Mouse (Mus musculus) spleen, postnatal 36 days (tissue): ENCODE results near the gene Ostc.
A peak's percentile ranks its signal among the peaks of the same experiment; 100 is the strongest.

Source experiments
- DNase-seq, 2 experiments: peaks; one replicate each; pipeline ENCODE4 v3.0.0; 2022; ENCODE audit warnings: low spot score in 2 of 2, mixed read lengths in 1 of 2

Gene Ostc

DNA sequence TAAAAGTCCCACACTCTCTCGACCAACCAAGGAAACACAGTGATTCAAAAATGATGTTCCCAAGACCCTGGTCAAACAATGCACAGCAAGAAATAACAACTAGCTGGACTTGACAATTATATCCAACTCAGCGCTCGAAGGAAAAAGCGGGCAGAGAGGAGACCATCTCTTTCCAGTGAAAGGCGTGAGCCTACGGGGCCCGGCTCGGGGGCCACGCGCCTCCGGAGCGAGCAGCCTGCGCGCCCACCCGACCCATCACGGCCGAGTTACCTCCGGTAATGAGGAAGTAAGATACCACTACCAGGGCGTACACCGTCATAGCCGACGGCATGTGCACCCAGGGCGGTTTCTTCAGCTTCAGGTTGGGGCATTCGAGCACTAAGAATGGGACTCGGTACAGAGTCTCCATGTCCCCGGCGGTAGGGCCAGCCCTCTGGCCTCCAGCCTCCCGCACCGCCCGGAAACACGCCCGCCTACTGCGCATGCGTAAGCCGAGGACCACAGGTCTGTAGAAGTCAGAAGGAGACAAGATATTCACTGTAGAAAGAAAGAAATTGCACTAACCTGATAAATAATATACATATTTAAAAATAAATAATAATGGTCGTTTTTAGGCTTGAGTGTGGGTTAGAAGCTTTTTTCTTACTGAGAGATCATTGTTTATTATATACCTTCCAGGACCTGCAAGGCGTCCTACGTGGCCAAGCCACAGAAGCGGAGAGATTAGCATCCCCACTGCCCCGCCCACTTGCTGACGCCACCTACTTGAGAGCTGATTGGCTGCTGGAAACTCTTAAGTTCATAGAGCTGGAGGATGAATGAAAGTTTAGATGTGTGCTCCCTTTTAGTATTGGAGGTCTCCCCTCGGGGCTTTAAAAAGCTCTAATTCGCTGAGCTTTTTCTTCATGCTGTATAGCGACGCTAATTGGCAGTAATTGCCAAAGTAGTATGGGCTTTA is at the start of gene Ostc:
TSS of gene Ostc (minus strand) at position 478 of the 958 bp plus-strand sequence.
- DNase-seq: peak; percentile 94 to 97

DNA sequence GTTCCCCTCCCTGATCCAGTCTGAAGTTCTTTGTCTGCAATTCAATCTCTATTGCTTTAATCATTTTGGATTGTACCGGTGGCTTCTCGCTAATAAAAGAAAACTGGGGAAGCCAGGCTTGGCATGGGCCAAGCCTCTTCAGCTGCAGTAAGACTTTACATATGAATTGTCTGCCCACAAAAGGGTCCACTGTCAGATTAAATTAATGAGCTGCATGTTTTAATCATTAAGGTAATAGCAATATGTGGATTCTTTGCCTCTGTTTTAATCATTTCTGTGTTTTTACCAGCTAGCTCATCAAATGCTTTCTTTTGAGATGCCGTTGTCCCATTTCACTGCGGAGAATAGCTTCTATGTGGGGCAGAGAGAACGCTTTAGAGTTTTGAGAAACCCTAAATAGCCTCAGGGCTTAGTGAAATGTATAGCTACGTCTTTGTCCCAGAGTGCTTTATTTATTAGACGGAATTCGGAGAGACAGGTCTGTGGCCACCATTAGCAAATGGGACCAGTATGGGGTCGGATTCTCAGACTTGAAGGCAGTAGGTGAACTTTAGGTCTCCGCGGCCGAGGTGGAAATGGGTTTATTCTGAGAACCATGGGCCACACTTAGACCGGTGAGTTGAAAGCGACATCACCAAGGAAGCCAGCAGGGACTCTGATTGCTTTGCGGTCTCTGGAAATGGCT is 49.1 kb upstream of the Ostc start:
- DNase-seq: no peak

DNA sequence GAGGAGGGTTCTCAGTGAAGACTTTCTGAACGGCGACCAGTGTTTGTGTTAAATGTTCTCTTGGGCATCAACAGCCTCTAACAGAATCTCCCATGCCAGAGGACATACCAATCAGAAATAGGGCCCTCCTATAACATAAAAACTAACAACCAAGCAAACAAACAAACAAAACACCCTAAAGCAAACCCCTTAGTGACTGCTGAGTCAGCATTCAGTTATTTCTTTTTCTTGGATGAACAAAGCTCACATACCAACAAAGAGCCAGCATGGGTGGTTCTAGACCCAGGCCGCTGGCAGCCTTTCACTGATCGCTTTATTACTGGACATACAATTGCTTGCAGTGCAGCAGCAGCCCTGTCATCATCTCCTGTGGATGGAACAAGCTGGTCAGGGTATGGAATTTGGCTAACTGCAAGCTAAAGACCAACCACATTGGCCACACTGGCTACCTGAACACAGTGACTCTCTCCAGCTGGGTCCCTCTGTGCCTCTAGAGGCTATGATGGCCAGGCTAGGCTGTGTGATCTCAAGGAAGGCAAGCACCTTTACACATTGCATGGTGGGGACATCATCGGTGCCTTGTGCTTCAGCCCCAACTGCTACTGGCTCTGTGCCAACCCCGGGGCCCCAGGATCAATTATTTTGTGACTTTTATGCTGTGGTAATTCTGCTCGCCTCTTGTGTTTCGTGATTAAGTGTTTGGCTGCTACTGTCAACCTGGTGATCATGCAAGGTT is 48.0 kb upstream of the Ostc start:
- no peak for DNase-seq

DNA sequence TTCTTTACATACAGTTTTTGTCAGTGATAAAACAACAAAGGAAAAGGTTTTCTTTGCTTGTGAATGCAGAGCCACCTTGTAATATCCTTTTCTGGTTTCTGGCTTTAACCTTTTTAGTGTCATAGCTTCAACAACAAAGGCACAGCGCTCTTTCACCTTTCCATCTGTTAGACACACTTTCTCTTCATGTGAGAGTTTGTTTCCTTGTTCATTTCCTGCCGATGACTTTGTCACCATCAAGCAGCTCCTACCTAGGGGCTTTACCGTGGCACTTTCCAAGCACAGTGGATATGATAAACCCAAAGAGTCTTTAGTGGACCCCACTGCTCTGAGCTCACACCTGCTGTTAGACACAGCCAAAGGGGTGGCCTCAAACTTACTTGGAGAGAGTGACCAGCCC is 40.0 kb upstream of the Ostc start:
- DNase-seq: no peak

DNA sequence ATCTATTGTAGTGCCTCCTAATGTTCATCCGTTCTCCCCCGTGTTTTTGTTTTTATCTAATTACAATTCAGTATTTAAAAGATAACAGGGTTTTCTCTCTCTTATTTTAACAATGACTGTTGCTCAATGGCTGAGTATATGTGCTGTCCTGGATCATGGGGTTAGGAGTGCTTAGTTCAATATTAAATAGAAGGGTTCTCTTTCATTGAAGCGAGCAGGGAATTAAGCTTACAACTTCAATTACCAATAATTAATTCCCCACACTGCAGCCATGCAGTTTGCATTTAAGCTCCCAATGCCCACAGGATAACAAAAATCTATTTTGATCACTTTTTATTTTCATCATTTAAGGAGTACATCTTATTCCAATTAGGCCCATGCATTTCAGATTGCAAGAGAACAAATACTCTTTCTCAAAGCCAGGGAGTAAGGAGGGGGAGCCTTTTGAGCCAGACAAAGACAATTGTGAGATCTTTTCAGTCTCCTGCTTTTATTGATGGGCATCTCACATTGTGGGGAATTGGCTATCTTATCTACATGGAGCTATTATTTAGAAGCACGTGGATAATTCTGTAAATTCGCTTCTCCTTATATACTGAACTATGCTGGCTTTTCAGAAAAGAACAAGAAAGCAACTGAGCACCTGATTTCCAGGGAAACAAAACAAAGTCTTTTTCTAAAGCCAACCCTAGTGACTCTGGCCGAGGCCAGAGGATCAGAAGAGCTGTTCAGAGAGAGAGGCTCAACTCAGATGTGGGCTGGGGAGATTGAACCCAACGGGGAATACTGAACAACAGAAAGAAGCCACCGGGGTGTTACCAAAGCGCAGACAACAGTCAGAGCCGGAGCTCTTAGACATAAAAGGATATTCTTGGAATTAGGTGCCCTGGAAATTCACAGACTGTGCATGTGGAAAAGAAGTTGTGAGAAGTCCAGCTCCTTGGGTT is 37.7 kb upstream of the Ostc start:
- no peak for DNase-seq

DNA sequence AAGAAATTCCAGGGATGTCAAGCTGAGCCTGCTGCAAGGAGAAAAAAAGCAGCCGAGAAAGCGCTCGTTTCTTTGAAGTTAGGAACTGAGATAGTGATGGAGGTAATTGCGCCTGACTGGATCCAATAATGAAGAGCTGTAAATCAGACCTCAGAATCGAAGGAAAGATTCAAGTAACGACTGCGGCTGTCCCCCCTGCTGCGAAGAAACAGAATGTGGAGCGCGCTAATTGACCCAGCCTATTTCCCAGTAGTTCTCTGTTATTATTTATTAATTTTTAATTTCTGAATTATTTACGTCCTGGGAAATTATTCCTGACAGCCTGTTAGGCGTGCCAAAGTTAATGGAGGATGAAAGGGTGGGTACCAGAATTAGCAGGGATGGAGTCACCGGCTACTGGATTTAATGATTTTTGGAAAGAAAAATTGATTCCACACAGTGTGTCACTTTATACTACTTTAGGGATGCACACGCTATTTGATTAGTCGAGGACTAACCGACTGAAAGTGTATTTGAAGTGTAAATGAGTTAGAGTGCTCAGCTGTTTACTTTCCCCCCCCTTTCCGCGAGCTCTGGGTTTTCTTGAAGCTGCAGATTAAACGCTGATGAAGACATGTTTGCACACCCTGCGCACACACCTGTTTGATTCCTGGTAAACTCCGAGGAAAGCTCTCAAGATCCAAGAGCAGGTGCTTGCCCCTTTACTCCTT is 28.6 kb upstream of the Ostc start:
- DNase-seq: no peak

DNA sequence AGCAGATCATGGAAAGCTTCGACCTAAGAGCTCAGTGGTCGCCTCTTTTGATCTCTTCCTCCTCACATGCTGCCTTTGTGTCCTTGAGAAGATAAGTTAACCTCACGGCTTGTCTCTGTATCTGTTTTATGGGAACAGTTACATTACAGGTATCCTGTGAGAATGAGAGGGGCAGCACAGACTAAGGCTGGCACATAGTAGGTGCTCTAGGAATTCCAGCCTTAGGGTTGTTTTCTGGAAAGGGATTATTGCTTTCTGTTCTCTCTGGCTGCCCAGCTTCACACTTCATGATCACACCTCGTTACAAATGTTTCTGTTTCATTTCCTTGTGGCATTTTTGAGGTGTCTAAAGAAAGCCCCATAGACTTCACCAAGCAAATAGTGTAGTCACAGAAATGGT is 27.5 kb upstream of the Ostc start:
- DNase-seq: peak in 1 of 2 experiments; percentile 11

DNA sequence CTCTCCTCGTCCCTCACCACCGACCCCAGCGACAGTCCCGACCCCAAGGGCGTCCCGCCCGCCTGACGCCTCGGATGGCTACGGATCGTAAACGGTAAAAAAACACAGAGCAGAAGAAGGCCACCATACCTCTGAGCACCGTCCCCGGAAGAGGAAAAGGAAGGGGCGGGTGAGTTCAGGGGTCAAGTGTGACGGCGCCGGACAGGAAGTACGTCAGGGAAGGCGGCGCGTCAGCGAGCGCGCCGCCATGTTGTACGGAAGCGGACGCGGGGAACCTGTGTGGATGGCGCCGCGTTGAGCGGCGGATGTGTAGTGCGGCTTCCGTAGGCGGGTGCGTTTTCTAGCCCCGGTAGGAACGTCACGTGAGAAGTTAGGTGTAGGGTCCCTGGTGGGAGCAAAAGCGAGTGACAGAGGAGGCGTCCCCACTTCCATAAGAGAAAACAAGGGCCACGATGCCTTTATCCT is 21.0 kb upstream of the Ostc start, which contains the start of gene Rpl34:
TSS of gene Rpl34 (minus strand) at position 210 of the 465 bp plus-strand sequence.
- peak; percentile 93 to 94 for DNase-seq

DNA sequence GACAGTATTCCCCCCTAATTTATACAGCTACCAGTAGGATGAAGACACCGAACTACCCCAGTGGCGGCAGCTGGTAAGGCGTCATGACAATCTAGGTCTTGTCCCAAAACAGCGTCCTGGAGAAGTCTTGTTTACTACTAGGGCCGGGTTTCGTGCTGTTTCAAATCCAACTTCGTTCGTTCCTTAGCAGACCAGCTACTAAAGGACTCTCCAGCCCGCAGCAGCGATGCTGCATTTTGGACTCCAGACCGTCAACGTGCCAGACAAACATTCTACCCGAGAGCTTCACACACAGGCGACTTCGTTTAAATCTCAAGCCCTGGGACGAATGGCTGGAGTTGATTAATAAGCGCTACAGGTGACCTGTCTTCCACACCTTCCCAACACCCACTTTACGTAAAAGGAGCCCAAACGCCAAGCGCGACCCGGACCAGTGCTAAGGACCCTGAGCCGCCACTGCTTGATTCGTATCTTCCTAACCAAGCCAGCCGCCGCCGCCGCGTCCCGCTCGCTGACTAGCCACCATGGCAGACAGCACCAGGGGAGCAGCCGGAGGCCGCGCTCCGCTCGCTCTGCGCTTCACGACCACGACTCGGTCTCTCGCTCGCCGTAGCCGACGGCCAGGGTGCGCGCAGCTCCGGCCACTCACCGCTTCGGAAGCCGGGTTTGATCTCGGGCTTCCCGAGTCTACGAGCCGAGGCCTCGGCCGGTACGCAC is 20.4 kb upstream of the Ostc start:
- peak; percentile 11 to 32 for DNase-seq

DNA sequence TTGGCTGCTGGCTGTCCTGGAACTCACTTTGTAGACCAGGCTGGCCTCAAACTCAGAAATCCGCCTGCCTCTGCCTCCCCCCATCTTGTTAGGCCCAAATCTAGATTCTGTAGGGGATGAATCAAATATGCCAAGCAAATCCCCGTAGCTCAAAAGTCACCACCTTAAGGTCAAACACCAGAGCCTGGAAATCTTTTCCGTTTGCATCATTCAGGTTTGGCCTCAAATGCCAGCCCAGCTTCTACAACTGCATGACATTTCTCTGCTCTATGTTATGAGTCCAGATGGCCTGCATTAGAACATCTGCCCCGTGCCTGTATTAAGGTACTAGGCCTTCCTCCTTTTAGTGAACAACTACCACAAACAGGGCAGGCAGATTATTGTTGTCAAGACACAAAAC is 18.4 kb upstream of the Ostc start:
- DNase-seq: no peak

DNA sequence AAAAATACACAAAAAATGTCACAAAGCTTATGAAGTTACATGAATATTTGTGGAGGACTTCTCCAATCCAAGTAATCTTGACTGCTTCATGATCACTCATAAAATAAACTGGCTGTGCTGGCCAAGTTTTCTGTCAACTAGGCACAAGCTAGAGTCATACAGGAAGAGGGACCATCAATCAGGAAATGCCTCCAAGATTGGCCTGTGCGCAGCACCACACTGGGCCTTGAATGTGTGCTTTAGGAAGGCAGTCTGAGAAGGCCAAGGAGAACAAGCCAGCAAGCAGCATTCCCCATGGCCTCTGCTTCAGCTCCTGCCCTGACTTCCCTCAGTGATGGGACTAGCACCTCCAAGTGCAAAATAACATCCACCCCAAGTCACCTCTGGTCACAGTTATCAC is 17.8 kb upstream of the Ostc start:
- no peak for DNase-seq

DNA sequence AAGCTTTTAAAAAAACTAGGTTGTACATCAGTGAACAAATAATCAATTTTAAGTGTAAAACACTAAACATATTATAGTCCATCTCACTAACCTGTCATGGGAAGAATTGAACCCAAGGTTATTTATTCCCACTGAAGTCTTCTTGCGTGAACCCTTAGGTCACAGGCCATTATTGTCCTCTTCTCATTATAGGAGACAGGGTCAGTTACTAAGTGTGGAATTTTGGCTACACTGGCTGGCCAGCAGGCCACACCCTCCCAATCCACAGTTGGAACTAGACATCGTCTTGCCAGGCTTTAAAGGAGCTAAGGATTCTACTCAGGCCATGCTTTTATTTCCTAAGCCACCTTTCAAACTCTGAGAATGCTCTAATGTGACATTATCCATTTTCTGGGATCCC is 16.5 kb upstream of the Ostc start:
- no peak for DNase-seq

DNA sequence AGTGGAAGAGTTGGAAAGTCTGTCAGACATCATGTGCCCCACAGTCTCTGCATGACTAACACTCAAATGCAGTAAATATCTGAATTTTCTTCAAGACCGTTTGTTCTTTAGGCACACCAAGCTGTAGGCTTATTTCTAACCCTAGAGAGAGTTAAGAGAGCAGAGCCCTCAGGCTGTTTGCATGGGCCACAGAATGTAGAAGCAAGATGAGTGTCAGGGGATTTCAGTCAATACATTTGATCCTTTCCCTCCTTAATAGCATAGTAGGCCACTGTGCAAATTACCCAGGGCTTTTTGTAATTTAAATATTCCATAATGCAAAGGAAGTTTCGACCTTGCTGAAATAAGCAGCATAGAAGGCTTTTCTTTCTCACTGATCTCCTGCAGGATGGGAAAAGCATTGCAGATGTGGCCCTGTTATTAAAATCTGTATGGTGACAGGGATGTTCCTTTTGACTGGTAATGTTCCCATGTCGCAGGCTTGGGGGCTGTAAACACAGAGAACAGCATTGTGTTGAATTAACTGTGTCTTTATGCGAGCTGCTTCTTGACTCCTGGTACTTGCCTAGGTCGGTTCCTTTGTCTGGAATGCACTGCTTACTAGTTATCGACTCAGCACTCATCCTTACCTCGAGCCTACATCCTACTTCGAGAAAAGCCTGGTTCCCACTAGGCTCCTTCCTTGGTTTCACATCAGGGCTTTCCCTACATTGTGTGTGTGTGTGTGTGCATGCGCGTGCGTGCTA is 13.7 kb upstream of the Ostc start:
- no peak for DNase-seq

DNA sequence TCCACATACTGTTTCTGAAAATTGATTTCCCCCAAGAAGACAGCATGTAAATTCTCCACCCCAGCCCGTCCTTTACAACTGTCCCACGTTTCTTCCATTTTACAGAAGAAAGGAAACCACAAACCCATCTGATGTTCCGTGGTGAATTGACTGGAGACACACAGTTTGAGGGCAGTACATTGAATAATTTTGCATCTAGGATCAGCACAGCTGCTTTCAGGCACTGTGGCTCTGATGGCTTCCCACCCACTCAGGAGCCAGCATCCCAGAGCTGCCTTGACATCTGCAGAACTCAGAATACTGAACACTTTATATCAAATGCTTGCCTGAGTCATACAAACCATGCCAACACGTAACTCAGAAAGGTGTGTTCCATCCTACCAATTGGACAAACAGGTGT is 11.0 kb upstream of the Ostc start:
- DNase-seq: no peak

DNA sequence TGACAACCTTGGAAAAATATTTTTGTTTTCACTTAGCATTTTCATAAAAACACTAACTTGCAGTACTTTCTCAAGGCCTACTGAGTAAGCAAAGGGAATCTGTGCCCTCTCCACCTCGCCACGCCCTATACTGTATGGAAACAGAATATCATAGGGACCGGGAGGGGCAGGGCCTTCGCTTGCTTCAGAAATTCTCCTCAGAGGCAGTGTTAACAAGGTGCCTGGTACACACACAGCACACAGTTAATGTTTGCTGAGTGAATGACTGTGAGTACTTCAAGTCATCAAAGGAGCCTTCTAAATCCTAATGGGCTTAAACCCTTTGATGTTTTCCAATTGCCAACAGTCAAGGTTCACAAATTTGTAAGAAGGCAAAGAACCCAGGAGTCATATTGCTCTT is 9.6 kb upstream of the Ostc start:
- no peak for DNase-seq

DNA sequence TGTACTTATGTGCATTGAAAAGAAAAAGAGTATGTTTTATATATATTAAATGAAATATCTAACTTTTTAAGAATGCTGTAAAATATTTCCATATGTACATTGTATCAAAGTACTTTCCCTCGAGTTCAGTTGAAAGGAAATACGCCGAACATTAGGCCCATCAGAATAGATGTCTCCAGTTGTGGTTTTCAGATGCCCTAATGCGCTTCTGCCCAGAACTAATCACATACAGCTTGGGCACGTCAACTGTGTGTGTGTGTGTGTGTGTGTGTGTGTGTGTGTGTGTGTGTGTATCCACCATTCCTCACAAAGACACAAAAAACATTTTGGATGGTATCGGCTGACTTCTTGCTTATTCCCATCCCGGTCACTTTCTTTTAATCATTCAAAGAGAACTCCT is 7.3 kb upstream of the Ostc start:
- no peak for DNase-seq

DNA sequence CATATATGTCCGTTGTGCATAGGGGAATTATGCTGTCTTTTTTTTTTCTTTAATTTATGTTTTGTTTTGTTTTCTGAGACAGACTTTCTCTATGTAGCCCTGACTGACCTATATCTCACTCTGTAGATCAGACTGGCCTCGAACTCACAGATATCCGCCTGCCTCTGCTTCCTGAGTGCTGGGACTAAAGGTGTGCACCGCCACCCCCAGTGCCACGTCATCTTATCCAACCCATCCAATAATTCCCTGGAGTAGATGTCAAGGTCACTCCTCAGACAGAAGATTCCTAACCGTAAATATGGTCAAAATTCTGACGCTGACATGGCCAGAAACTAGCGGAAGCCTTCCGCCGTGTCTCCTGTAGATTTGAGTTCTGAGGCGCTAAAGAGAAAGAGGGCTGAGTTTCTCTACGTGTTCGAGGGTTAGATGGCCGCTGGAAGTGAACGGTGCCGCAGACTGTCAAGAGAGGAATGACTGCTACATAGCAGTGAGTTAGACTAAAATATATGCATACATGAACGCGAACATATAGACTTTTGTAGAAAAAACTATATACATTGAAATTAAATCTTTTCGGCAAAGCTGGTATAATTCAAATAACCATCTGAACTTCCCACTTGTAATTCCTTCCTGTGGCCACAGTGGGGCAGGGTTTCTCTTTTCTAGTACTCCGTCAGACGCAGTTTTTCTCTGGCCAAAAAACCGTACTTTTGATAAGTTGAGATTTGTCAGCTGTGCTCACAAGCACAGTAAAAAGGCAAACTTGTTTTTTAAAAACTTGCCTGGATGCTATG is 5.7 kb upstream of the Ostc start:
- DNase-seq: peak; percentile 59 to 70

DNA sequence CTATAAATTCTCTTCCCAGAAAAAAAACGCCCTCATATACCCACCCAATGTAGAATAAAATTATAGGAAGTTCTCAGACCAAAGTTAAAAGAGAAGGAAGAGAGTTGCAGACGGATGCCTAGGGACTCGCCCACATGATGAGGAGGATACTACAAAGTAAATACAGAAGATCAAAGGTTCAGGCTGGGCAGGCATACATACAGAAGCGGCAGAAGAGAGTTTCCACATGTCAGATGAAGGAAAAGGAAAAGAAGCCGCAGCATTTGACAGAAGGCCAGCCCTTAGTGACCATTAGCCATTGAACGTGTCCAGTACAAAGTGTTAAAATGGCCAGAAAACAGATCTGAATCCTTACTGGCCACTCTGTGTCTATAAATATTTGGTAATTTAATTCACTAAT is 3.6 kb upstream of the Ostc start:
- DNase-seq: no peak
